In genomic region chr8:119812650-119813431, GRCm38 (mm10) we compare ENCODE assay signal across 8 mouse cellular contexts. TPM values are rescaled to one million over a fixed set of nuclear protein-coding genes. Genes with fewer than 3 reads are reported as not detected.
DNase-seq lines count a peak whose midpoint lies in the region; ATAC-seq and TF ChIP-seq lines count a peak whose summit lies in the region.

No protein-coding gene starts in this region.

- H3K4me2 ChIP-seq in forebrain, postnatal 0 days (ENCODE audit: low read depth), result no peak overlapping the region
- peak overlapping the region; percentile 46 for H3K4me2 ChIP-seq in intestine, embryonic 15.5 days (replicated peaks)

- no peaks in the 10 kb centered on the region for H3K9me3 ChIP-seq in forebrain, embryonic 10.5 days
- no peaks in the 10 kb centered on the region for H3K9me3 ChIP-seq in forebrain, postnatal 0 days (ENCODE audit: low read length)
- H3K9me3 ChIP-seq in intestine, embryonic 15.5 days, result no peaks in the 10 kb centered on the region

- no peak for DNase-seq in forebrain, embryonic 10.5 days (ENCODE audit: extremely low spot score, low spot score)
- no peak for DNase-seq in forebrain, postnatal 0 days
- DNase-seq in lung, postnatal 36 days, result peak; percentile 73
- DNase-seq in thymus, adult 2 months, result peak; percentile 75
- no peak for DNase-seq in cerebellum, postnatal 4 days (ENCODE audit: low spot score in 2 of 2)
- no peak for DNase-seq in frontal cortex, postnatal 25 days (ENCODE audit: low spot score in 2 of 2)

- no peak overlapping the region for H3K9ac ChIP-seq in forebrain, postnatal 0 days
- H3K9ac ChIP-seq in intestine, embryonic 15.5 days, result 0 out of 2 replicates have a peak overlapping the region, but pooled peaks have one; percentile 23

- no peaks in the 10 kb centered on the region for H3K27me3 ChIP-seq in forebrain, embryonic 10.5 days (ENCODE audit: poor library complexity, severe bottlenecking)
- no peaks in the 10 kb centered on the region for H3K27me3 ChIP-seq in forebrain, postnatal 0 days (ENCODE audit: insufficient read depth, low read length)
- no peaks in the 10 kb centered on the region for H3K27me3 ChIP-seq in C2C12 (ENCODE audit: control insufficient read depth, insufficient read depth, insufficient read length)
- no peaks in the 10 kb centered on the region for H3K27me3 ChIP-seq in intestine, embryonic 15.5 days (replicated peaks)
- H3K27me3 ChIP-seq in thymus, adult 2 months (ENCODE audit: control insufficient read depth, insufficient read depth, low read length), result no peaks in the 10 kb centered on the region

- WGBS in forebrain, embryonic 10.5 days, result 84% methylated on average over 12 of the region's 12 CpGs
- 84% methylated on average over 12 of the region's 12 CpGs for WGBS in forebrain, postnatal 0 days
- WGBS in intestine, embryonic 15.5 days, result 53% methylated on average over 12 of the region's 12 CpGs
- WGBS in thymus, adult 2 months, result 28% methylated on average over 12 of the region's 12 CpGs

- peaks cover 52% of the 10 kb centered on the region for H3K36me3 ChIP-seq in forebrain, embryonic 10.5 days (replicated peaks)
- H3K36me3 ChIP-seq in forebrain, postnatal 0 days (ENCODE audit: insufficient read depth), result peaks cover 11% of the 10 kb centered on the region
- peaks cover 4% of the 10 kb centered on the region for H3K36me3 ChIP-seq in C2C12 (ENCODE audit: control insufficient read depth, insufficient read depth)
- peaks cover 11% of the 10 kb centered on the region for H3K36me3 ChIP-seq in intestine, embryonic 15.5 days
- peaks cover 3% of the 10 kb centered on the region; the same call in 1 of the 2 replicates for H3K36me3 ChIP-seq in thymus, adult 2 months (ENCODE audit: control insufficient read depth, insufficient read depth, low read length)

- TF ChIP-seq CTCF in forebrain, postnatal 0 days (IDR thresholded peaks at IDR 0.05; ENCODE audit: low read depth), result no peak
- no peak for TF ChIP-seq CTCF in C2C12 (IDR thresholded peaks at IDR 0.05; ENCODE audit: control insufficient read depth, insufficient read depth, insufficient read length)
- TF ChIP-seq CTCF in thymus, adult 2 months (IDR thresholded peaks at IDR 0.05; ENCODE audit: borderline replicate concordance, control insufficient read depth, extremely low read depth, insufficient read depth, low read length, poor library complexity), result no peak

- H3K4me3 ChIP-seq in forebrain, embryonic 10.5 days, result no peak overlapping the region
- H3K4me3 ChIP-seq in forebrain, postnatal 0 days (ENCODE audit: low read depth, low read length), result no peak overlapping the region
- H3K4me3 ChIP-seq in C2C12 (ENCODE audit: insufficient read depth, poor library complexity, severe bottlenecking), result no peak overlapping the region
- no peak overlapping the region for H3K4me3 ChIP-seq in intestine, embryonic 15.5 days (replicated peaks)
- H3K4me3 ChIP-seq in thymus, adult 2 months (ENCODE audit: control insufficient read depth, insufficient read depth, low read length), result no peak overlapping the region; the same call in 1 of the 2 replicates

- H3ac ChIP-seq in C2C12 (ENCODE audit: control insufficient read depth, insufficient read length, low read depth), result peak overlapping the region; percentile 18

- no peaks in the 10 kb centered on the region for H3K79me3 ChIP-seq in C2C12 (ENCODE audit: low read depth)

- peaks cover 20% of the 10 kb centered on the region for H3K79me2 ChIP-seq in C2C12 (ENCODE audit: control insufficient read depth, insufficient read depth)

- no peak for ATAC-seq in forebrain, postnatal 0 days
- ATAC-seq in intestine, embryonic 15.5 days, result peak; percentile 81

- peaks cover 76% of the 10 kb centered on the region for H3K4me1 ChIP-seq in forebrain, embryonic 10.5 days
- H3K4me1 ChIP-seq in forebrain, postnatal 0 days (ENCODE audit: insufficient read depth), result peaks cover 8% of the 10 kb centered on the region; the same call in 1 of the 2 replicates
- peaks cover 54% of the 10 kb centered on the region for H3K4me1 ChIP-seq in intestine, embryonic 15.5 days (replicated peaks)
- H3K4me1 ChIP-seq in thymus, adult 2 months (replicated peaks; ENCODE audit: control insufficient read depth, insufficient read depth, low read length), result peaks cover 35% of the 10 kb centered on the region

- H3K27ac ChIP-seq in forebrain, embryonic 10.5 days, result peak overlapping the region; percentile 82
- no peak overlapping the region; the same call in 1 of the 2 replicates for H3K27ac ChIP-seq in forebrain, postnatal 0 days (ENCODE audit: low read depth, low read length)
- H3K27ac ChIP-seq in intestine, embryonic 15.5 days, result peak overlapping the region; percentile 95
- peak overlapping the region; percentile 88 for H3K27ac ChIP-seq in thymus, adult 2 months (ENCODE audit: control insufficient read depth, insufficient read depth, low read length)

- no peak for TF ChIP-seq POLR2A in thymus, adult 2 months (IDR thresholded peaks at IDR 0.05; ENCODE audit: control insufficient read depth, extremely low read depth, insufficient read depth, low read length, poor library complexity)

TF ChIP-seq in C2C12, 6 proteins besides CTCF, POLR2A, EP300 and RAD21:
- TF ChIP-seq MAX (IDR thresholded peaks at IDR 0.05), result no peak
- TF ChIP-seq FOSL1 (IDR thresholded peaks at IDR 0.05; ENCODE audit: insufficient read depth, low read length, poor library complexity, severe bottlenecking), result no peak
- TF ChIP-seq USF1 (IDR thresholded peaks at IDR 0.05; ENCODE audit: low read depth), result peak; percentile 31

RNA-seq across cellular contexts. Expression of gene Cotl1, which starts 27.5 kb away (rescaled TPM):
- polyA plus RNA-seq in forebrain, embryonic 10.5 days (2016; fragmentation: Nextera tagmentation; extraction: Ambion mirVana), result 109 and 114 TPM in 2 replicates
- total RNA-seq in forebrain, postnatal 0 days (2014; rRNA removed), result 177 and 224 TPM in 2 replicates
- 134 and 156 TPM in 2 replicates for polyA plus RNA-seq in forebrain, postnatal 0 days (2015; fragmentation: Nextera tagmentation; extraction: Ambion mirVana)
- 453 TPM for polyA plus RNA-seq in C2C12 (2012; fragmentation: generic; extraction: Trizol)
- 152 and 167 TPM in 2 replicates for polyA plus RNA-seq in intestine, embryonic 15.5 days (2015; fragmentation: Nextera tagmentation; extraction: Ambion mirVana)
- 428 and 476 TPM in 2 replicates for polyA plus RNA-seq in thymus, adult 2 months (2012; rRNA removed)

RNA-seq across cellular contexts. Expression of gene Tldc1, which starts 34.6 kb away (rescaled TPM):
- polyA plus RNA-seq in forebrain, embryonic 10.5 days (2016; fragmentation: Nextera tagmentation; extraction: Ambion mirVana), result 16.7 and 17.3 TPM in 2 replicates
- total RNA-seq in forebrain, postnatal 0 days (2014; rRNA removed), result 21.0 and 21.1 TPM in 2 replicates
- 6.8 and 9.4 TPM in 2 replicates for polyA plus RNA-seq in forebrain, postnatal 0 days (2015; fragmentation: Nextera tagmentation; extraction: Ambion mirVana)
- 6.6 TPM for polyA plus RNA-seq in C2C12 (2012; fragmentation: generic; extraction: Trizol)
- polyA plus RNA-seq in intestine, embryonic 15.5 days (2015; fragmentation: Nextera tagmentation; extraction: Ambion mirVana), result 14.4 and 15.3 TPM in 2 replicates
- polyA plus RNA-seq in thymus, adult 2 months (2012; rRNA removed), result 13.9 and 14.0 TPM in 2 replicates

RNA-seq across cellular contexts. Expression of gene Klhl36, which starts 49.2 kb away (rescaled TPM):
- 10.8 and 11.1 TPM in 2 replicates for polyA plus RNA-seq in forebrain, embryonic 10.5 days (2016; fragmentation: Nextera tagmentation; extraction: Ambion mirVana)
- total RNA-seq in forebrain, postnatal 0 days (2014; rRNA removed), result 18.7 and 23.0 TPM in 2 replicates
- polyA plus RNA-seq in forebrain, postnatal 0 days (2015; fragmentation: Nextera tagmentation; extraction: Ambion mirVana), result 18.0 and 20.3 TPM in 2 replicates
- polyA plus RNA-seq in C2C12 (2012; fragmentation: generic; extraction: Trizol), result 2.7 TPM
- polyA plus RNA-seq in intestine, embryonic 15.5 days (2015; fragmentation: Nextera tagmentation; extraction: Ambion mirVana), result 12.4 and 13.8 TPM in 2 replicates
- polyA plus RNA-seq in thymus, adult 2 months (2012; rRNA removed), result 41.8 and 51.0 TPM in 2 replicates

Comparison
In these comparisons a context has a peak if more than half of its experiments do, and no peak if none do; other contexts are left out.
1. DNase-seq: peak in lung, postnatal 36 days (single experiment) and thymus, adult 2 months (single experiment); none in forebrain, embryonic 10.5 days (single experiment), forebrain, postnatal 0 days (single experiment), cerebellum, postnatal 4 days (0 of 2) and frontal cortex, postnatal 25 days (0 of 2).